Mouse (Mus musculus) thymus, adult 2 months (tissue): ENCODE data around the gene Crocc2. TPM values are rescaled to one million over a fixed set of nuclear protein-coding genes. Genes with fewer than 3 reads are reported as not detected.

Source experiments
- DNase-seq: peaks from one replicate; pipeline ENCODE4 v3.0.0; 2021
- H3K27ac ChIP-seq: fragments of 200-500 bp; 2 replicates; pipeline ENCODE4 v1.5.1; 2012; ENCODE audit warnings: low read length, control low read depth; ENCODE audit not compliant: control insufficient read depth, insufficient read depth
- H3K27me3 ChIP-seq: fragments of 200-500 bp; 2 replicates; pipeline ENCODE4 v1.6.1; 2012; ENCODE audit warnings: mild to moderate bottlenecking, low read length, moderate library complexity, mixed read lengths; ENCODE audit not compliant: control insufficient read depth, insufficient read depth
- H3K36me3 ChIP-seq: fragments of 200-500 bp; 2 replicates; pipeline ENCODE4 v1.6.1; 2012; ENCODE audit warnings: mild to moderate bottlenecking, low read length, moderate library complexity; ENCODE audit not compliant: control insufficient read depth, insufficient read depth
- H3K4me1 ChIP-seq: fragments of 200-500 bp; replicated peaks from 2 replicates; pipeline ENCODE4 v1.6.1; 2012; ENCODE audit warnings: low read length; ENCODE audit not compliant: control insufficient read depth, insufficient read depth
- H3K4me3 ChIP-seq: fragments of 200-500 bp; 2 replicates; pipeline ENCODE4 v1.5.1; 2012; ENCODE audit warnings: mild to moderate bottlenecking, low read length, control low read depth, moderate library complexity; ENCODE audit not compliant: control insufficient read depth, insufficient read depth
- CTCF ChIP-seq: fragments of 200-500 bp; IDR thresholded peaks from 2 replicates; pipeline ENCODE4 v1.5.1; 2012; ENCODE audit warnings: mild to moderate bottlenecking, control low read depth, low read length, moderate library complexity, borderline replicate concordance; ENCODE audit not compliant: control insufficient read depth, poor library complexity, insufficient read depth; ENCODE audit errors: extremely low read depth
- POLR2A ChIP-seq: fragments of 200-500 bp; IDR thresholded peaks from 2 replicates; pipeline ENCODE4 v1.6.1; 2012; ENCODE audit warnings: mild to moderate bottlenecking, low read length, control low read depth, moderate library complexity; ENCODE audit not compliant: control insufficient read depth, poor library complexity, insufficient read depth; ENCODE audit errors: extremely low read depth
- WGBS: fragments of 180-500 bp; shearing (Covaris S2); methylation state at CpG from one replicate; pipeline ENCODE4 v1.1.7; 2018; 5-methylcytosine and 5-hydroxymethylcytosine counted together
- polyA plus RNA-seq: library from polyadenylated mRNA; depleted of rRNA; stranded (reverse); fragments of >200 nt; gene quantifications from 2 replicates; pipeline ENCODE4 v1.2.3, GENCODE M21; 2012

The Crocc2 gene
- polyA plus RNA-seq, 1 experiment = 0.34 TPM

DNA sequence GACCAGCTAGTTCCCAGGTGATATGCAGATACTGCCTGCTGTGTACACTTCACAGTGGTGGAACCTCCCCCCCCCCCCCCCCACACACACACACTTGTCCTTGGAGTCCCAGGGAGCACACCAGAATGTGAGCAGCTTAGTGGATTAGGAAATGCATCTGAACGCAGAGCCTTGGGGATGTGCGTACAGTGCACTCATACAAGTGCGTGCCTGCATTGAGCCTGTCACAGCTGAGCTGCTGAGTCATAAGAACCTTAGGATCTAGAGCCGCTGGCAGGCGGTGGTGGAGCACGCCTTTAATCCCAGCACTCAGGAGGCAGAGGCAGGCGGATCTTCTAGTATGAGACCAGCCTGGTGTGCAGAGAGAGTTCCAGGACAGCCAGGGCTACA is 59.4 kb downstream of the Crocc2 start:
- no peaks in the 10 kb centered on the region for H3K27me3 ChIP-seq
- no peak for TF ChIP-seq CTCF
- TF ChIP-seq POLR2A = no peak
- no peak for DNase-seq
- no peak overlapping the region for H3K4me3 ChIP-seq
- no peaks in the 10 kb centered on the region for H3K4me1 ChIP-seq
- H3K27ac ChIP-seq = no peak overlapping the region
- WGBS = 96% methylated on average over 7 of the region's 7 CpGs
- H3K36me3 ChIP-seq = no peaks in the 10 kb centered on the region

DNA sequence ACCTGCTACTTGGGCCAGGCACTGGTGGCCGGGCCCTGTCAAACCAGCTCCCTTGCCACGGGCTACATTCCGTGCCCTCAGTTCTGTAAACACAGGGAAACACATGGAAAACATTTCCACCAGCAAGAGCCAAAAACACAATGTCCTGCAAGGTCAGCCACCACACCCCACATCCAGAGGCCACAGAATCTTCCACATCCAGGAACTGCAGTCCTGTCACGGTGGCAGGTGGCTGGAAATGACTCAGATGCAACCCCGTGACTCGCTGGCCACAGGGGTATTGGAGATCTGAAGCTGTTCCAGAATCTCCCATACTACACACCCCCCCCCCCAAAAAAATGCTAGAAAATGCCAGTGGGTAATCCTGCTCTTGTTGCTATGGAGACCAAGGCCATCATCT is 60.7 kb downstream of the Crocc2 start:
- H3K27ac ChIP-seq = no peak overlapping the region
- H3K4me1 ChIP-seq = no peaks in the 10 kb centered on the region
- no peaks in the 10 kb centered on the region for H3K36me3 ChIP-seq
- TF ChIP-seq POLR2A = no peak
- no peak overlapping the region for H3K4me3 ChIP-seq
- H3K27me3 ChIP-seq = no peaks in the 10 kb centered on the region
- WGBS = 89% methylated on average over 6 of the region's 6 CpGs
- DNase-seq = no peak

GRCm38 (mm10) chr1:93229626-93230025 is 61.1 kb downstream of the Crocc2 start:
- Histone ChIP-seq H3K4me1 (no peaks in the 10 kb centered on the region), H3K27ac (no peak overlapping the region), H3K27me3 (no peaks in the 10 kb centered on the region), H3K4me3 (no peak overlapping the region), H3K36me3 (no peaks in the 10 kb centered on the region)
- TF ChIP-seq CTCF (no peak), POLR2A (no peak)
- 89% methylated on average over 4 of the region's 4 CpGs for WGBS
- DNase-seq = no peak

- H3K36me3 ChIP-seq = no peaks in the 10 kb centered on the region
- H3K4me1 ChIP-seq = no peaks in the 10 kb centered on the region
- H3K27ac ChIP-seq = no peak within 1 kb of the TSS
- 2% methylated on average over 100 of the region's 100 CpGs for WGBS
- DNase-seq = no peak
- H3K27me3 ChIP-seq = peaks cover 3% of the 10 kb centered on the region; the same call in 1 of the 2 replicates
- no peak for TF ChIP-seq CTCF
- TF ChIP-seq POLR2A = no peak
- H3K4me3 ChIP-seq = peak within 1 kb of the TSS; percentile 9; the same call in 1 of the 2 replicates
These were observed 67.3 kb downstream of the Crocc2 start, which contains the start of gene Sned1 for GRCm38 (mm10) chr1:93235576-93236544. TSS of gene Sned1 (plus strand) at chr1:93235841.

GRCm38 (mm10) chr1:93236545-93236924 is 68.0 kb downstream of the Crocc2 start:
- DNase-seq = no peak
- H3K27ac ChIP-seq = no peak overlapping the region
- no peaks in the 10 kb centered on the region for H3K4me1 ChIP-seq
- peaks cover 3% of the 10 kb centered on the region; the same call in 1 of the 2 replicates for H3K27me3 ChIP-seq
- H3K4me3 ChIP-seq = no peak overlapping the region
- TF ChIP-seq POLR2A = no peak
- TF ChIP-seq CTCF = no peak
- WGBS = 24% methylated on average over 3 of the region's 3 CpGs
- no peaks in the 10 kb centered on the region for H3K36me3 ChIP-seq

- H3K27me3 ChIP-seq = peaks cover 3% of the 10 kb centered on the region; the same call in 1 of the 2 replicates
- DNase-seq = no peak
- 97% methylated on average over 10 of the region's 10 CpGs for WGBS
- H3K4me1 ChIP-seq = no peaks in the 10 kb centered on the region
- no peak overlapping the region for H3K27ac ChIP-seq
- no peak for TF ChIP-seq CTCF
- TF ChIP-seq POLR2A = no peak
- no peak overlapping the region for H3K4me3 ChIP-seq
- H3K36me3 ChIP-seq = no peaks in the 10 kb centered on the region
These were observed 69.2 kb downstream of the Crocc2 start for GRCm38 (mm10) chr1:93237676-93238075.
